Mouse (Mus musculus): ENCODE results near the gene Mctp1. TPM values are rescaled to one million over a fixed set of nuclear protein-coding genes. Genes with fewer than 3 reads are reported as not detected.

The Mctp1 gene
- polyA plus RNA-seq, 1 experiment from 2014 or later, result 3.0 TPM

- Histone ChIP-seq H3K4me3 (replicated peaks; ENCODE audit: low read length) (no peak overlapping the region), H3K4me2 (replicated peaks) (no peak overlapping the region), H3K9me3 (ENCODE audit: control insufficient read depth, low read length) (no peaks in the 10 kb centered on the region), H3K36me3 (replicated peaks; ENCODE audit: control insufficient read depth, insufficient read depth) (no peaks in the 10 kb centered on the region), H3K27me3 (ENCODE audit: control insufficient read depth, insufficient read depth, low read length) (no peaks in the 10 kb centered on the region), H3K9ac (no peak overlapping the region), H3K4me1 (replicated peaks; ENCODE audit: control insufficient read depth, insufficient read depth, low read length) (no peaks in the 10 kb centered on the region), H3K27ac (no peak overlapping the region)
- no peak for DNase-seq (ENCODE audit: low spot score)
- whole genome bisulfite sequencing, result 93% methylated on average over 1 of the region's 1 CpGs
- ATAC-seq (ENCODE audit: low FRiP score), result no peak
These were observed 26.3 kb downstream of the Mctp1 start for GRCm38 (mm10) chr13:76410665-76411064.

DNA sequence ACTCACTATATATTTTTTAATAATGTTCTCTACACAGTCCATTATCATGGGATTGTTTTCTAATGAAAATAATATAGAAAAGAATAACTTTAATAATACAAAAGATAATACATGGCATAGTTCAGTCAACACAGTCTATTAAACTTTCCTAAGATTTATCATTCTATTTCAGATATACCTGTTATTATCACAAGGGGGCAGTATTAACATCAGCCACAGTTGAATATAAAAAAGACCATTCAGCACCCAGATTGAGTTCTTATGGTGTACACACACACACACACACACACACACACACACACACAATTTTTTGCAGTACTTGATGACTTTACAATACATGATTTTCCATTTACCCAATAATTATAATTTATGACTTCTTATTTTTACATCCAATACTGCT is 31.0 kb downstream of the Mctp1 start:
- Histone ChIP-seq H3K4me1 (replicated peaks; ENCODE audit: control insufficient read depth, insufficient read depth, low read length) (no peaks in the 10 kb centered on the region), H3K9ac (no peak overlapping the region), H3K4me3 (replicated peaks; ENCODE audit: low read length) (no peak overlapping the region), H3K27me3 (ENCODE audit: control insufficient read depth, insufficient read depth, low read length) (no peaks in the 10 kb centered on the region), H3K9me3 (ENCODE audit: control insufficient read depth, low read length) (no peaks in the 10 kb centered on the region), H3K27ac (no peak overlapping the region), H3K4me2 (replicated peaks) (no peak overlapping the region), H3K36me3 (replicated peaks; ENCODE audit: control insufficient read depth, insufficient read depth) (no peaks in the 10 kb centered on the region)
- ATAC-seq (ENCODE audit: low FRiP score) (no peak), DNase-seq (ENCODE audit: low spot score) (no peak)

DNA sequence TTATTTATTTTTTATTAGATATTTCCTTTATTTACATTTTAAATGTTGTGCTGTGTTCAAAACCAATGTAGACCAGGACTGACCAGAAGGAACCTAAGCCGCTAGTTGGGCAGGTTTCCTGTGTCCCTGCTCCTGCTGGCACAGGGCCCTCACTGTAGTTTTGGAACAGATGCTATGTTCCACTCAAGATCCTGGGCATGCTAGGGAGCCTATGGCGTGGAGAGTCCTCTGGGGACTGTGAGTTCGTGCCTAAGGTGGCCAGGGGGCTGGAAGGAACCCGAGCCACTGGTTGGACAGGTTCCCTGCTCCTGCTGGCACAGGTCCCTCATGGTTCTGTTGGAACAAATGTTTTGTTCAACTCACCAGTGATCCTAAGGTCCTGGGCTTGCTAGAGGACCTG is 35.8 kb downstream of the Mctp1 start:
- 83% methylated on average over 4 of the region's 4 CpGs for WGBS
- Histone ChIP-seq H3K4me3 (replicated peaks; ENCODE audit: low read length) (no peak overlapping the region), H3K9ac (no peak overlapping the region), H3K27ac (no peak overlapping the region), H3K4me1 (replicated peaks; ENCODE audit: control insufficient read depth, insufficient read depth, low read length) (no peaks in the 10 kb centered on the region), H3K9me3 (ENCODE audit: control insufficient read depth, low read length) (no peaks in the 10 kb centered on the region), H3K4me2 (replicated peaks) (no peak overlapping the region), H3K36me3 (replicated peaks; ENCODE audit: control insufficient read depth, insufficient read depth) (no peaks in the 10 kb centered on the region), H3K27me3 (ENCODE audit: control insufficient read depth, insufficient read depth, low read length) (no peaks in the 10 kb centered on the region)
- no peak for ATAC-seq (ENCODE audit: low FRiP score)
- no peak for DNase-seq (ENCODE audit: low spot score)

DNA sequence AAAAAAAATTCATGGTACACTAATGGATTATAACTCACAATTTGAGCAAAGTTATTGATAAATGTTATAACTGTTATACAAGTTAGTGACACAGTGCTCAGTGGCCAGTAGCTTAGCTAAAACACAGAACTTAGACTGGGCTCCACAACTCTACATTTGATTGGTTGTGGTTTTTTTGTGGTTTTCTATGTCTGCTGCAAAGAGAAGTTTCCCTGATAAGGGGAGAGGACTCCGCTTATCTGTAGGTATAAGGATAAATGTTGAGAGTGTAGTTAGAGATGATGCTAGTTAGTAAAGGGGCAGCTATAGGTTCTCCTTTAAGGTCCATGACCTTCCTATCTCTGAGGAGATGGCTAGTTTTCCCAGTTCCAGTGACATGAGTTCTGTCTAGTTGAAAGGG is 36.7 kb downstream of the Mctp1 start:
- no peaks in the 10 kb centered on the region for H3K4me1 ChIP-seq (replicated peaks; ENCODE audit: control insufficient read depth, insufficient read depth, low read length)
- ATAC-seq (ENCODE audit: low FRiP score) (no peak), DNase-seq (ENCODE audit: low spot score) (no peak)
- no peaks in the 10 kb centered on the region for H3K27me3 ChIP-seq (ENCODE audit: control insufficient read depth, insufficient read depth, low read length)
- no peak overlapping the region for H3K4me2 ChIP-seq (replicated peaks)
- no peaks in the 10 kb centered on the region for H3K36me3 ChIP-seq (replicated peaks; ENCODE audit: control insufficient read depth, insufficient read depth)
- WGBS, result 93% methylated on average over 1 of the region's 1 CpGs
- H3K9ac ChIP-seq, result no peak overlapping the region
- H3K27ac ChIP-seq, result no peak overlapping the region
- no peak overlapping the region for H3K4me3 ChIP-seq (replicated peaks; ENCODE audit: low read length)
- H3K9me3 ChIP-seq (ENCODE audit: control insufficient read depth, low read length), result no peaks in the 10 kb centered on the region

DNA sequence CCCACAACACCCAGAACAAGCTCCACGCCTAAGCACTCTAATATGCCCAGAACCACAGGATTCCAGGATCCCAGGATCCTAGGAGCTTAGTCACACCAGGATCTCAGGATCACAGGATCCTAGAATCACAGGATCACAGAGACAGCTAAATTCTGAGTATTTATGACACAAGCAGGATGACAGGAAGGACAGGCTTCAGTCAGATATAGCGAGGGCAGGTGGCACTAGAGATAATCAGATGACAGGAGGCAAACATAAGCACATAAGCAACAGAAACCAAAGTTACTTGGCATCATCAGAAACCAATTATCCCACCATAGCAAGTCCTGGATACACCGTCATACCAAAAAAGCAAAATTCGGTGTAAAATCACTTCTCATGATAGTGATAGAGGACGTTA is 37.8 kb downstream of the Mctp1 start:
- 94% methylated on average over 5 of the region's 5 CpGs for WGBS

GRCm38 (mm10) chr13:76429456-76429855 is 45.1 kb downstream of the Mctp1 start:
- ATAC-seq (ENCODE audit: low FRiP score) (no peak), DNase-seq (ENCODE audit: low spot score) (no peak)
- H3K4me3 ChIP-seq (replicated peaks; ENCODE audit: low read length), result no peak overlapping the region
- 76% methylated on average over 6 of the region's 6 CpGs for WGBS
- no peaks in the 10 kb centered on the region for H3K9me3 ChIP-seq (ENCODE audit: control insufficient read depth, low read length)
- no peak overlapping the region for H3K27ac ChIP-seq
- no peaks in the 10 kb centered on the region for H3K4me1 ChIP-seq (replicated peaks; ENCODE audit: control insufficient read depth, insufficient read depth, low read length)
- no peaks in the 10 kb centered on the region for H3K36me3 ChIP-seq (replicated peaks; ENCODE audit: control insufficient read depth, insufficient read depth)
- no peak overlapping the region for H3K9ac ChIP-seq
- no peak overlapping the region for H3K4me2 ChIP-seq (replicated peaks)
- no peaks in the 10 kb centered on the region for H3K27me3 ChIP-seq (ENCODE audit: control insufficient read depth, insufficient read depth, low read length)

More for the DNA sequence above, 37.8 kb downstream of the Mctp1 start:
- Histone ChIP-seq H3K4me1 (replicated peaks; ENCODE audit: control insufficient read depth, insufficient read depth, low read length) (no peaks in the 10 kb centered on the region), H3K27ac (no peak overlapping the region), H3K36me3 (replicated peaks; ENCODE audit: control insufficient read depth, insufficient read depth) (no peaks in the 10 kb centered on the region), H3K9me3 (ENCODE audit: control insufficient read depth, low read length) (no peaks in the 10 kb centered on the region), H3K9ac (no peak overlapping the region), H3K4me3 (replicated peaks; ENCODE audit: low read length) (no peak overlapping the region), H3K4me2 (replicated peaks) (no peak overlapping the region), H3K27me3 (ENCODE audit: control insufficient read depth, insufficient read depth, low read length) (no peaks in the 10 kb centered on the region)
- DNase-seq (ENCODE audit: low spot score) (no peak), ATAC-seq (ENCODE audit: low FRiP score) (no peak)

DNA sequence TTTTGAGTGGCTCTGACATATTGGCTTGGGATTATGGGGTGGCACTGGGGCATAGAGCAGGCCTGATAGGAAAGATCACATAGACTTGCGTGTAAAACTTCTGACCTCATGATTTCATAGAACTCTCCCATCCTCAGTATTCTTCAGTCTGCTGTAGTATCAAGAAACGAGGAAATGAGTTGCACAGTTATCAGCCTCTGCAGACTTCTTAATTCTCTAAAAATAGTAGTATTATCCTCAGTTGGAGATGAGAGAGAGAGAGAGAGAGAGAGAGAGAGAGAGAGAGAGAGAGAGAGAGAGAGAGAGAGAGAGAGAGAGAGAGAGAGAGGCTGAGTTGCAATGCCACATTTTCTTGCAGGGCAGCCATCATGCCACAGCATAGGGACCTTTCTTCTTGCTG is 45.6 kb downstream of the Mctp1 start:
- Histone ChIP-seq H3K4me1 (replicated peaks; ENCODE audit: control insufficient read depth, insufficient read depth, low read length) (no peaks in the 10 kb centered on the region), H3K9me3 (ENCODE audit: control insufficient read depth, low read length) (no peaks in the 10 kb centered on the region), H3K9ac (no peak overlapping the region), H3K4me2 (replicated peaks) (no peak overlapping the region), H3K27ac (no peak overlapping the region), H3K36me3 (replicated peaks; ENCODE audit: control insufficient read depth, insufficient read depth) (no peaks in the 10 kb centered on the region), H3K4me3 (replicated peaks; ENCODE audit: low read length) (no peak overlapping the region), H3K27me3 (ENCODE audit: control insufficient read depth, insufficient read depth, low read length) (no peaks in the 10 kb centered on the region)
- no peak for DNase-seq (ENCODE audit: low spot score)
- WGBS, result 89% methylated on average over 2 of the region's 2 CpGs
- no peak for ATAC-seq (ENCODE audit: low FRiP score)

DNA sequence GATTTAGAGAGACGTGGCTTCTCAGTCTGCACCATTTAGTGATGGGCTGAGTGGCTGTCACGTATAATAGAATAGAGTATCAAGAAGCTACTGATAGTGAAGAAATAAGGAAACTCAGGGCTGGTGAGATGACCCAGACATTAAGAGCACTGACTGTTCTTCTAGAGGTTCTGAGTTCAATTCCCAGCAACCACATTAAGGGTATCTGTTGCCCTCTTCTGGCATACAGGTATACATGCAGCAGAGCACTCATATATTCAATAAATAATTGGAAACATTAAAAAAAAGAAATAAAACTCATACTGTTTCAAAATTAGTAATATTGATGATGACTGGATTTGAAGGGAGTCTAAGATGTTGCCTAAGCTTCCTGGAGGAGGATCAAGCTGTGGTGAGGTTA is 47.6 kb downstream of the Mctp1 start:
- no peak for ATAC-seq (ENCODE audit: low FRiP score)
- Histone ChIP-seq H3K9me3 (ENCODE audit: control insufficient read depth, low read length) (no peaks in the 10 kb centered on the region), H3K9ac (no peak overlapping the region), H3K27ac (no peak overlapping the region), H3K4me1 (replicated peaks; ENCODE audit: control insufficient read depth, insufficient read depth, low read length) (no peaks in the 10 kb centered on the region), H3K4me2 (replicated peaks) (no peak overlapping the region), H3K4me3 (replicated peaks; ENCODE audit: low read length) (no peak overlapping the region), H3K36me3 (replicated peaks; ENCODE audit: control insufficient read depth, insufficient read depth) (no peaks in the 10 kb centered on the region), H3K27me3 (ENCODE audit: control insufficient read depth, insufficient read depth, low read length) (no peaks in the 10 kb centered on the region)
- no peak for DNase-seq (ENCODE audit: low spot score)
- 98% methylated on average over 2 of the region's 2 CpGs for WGBS

DNA sequence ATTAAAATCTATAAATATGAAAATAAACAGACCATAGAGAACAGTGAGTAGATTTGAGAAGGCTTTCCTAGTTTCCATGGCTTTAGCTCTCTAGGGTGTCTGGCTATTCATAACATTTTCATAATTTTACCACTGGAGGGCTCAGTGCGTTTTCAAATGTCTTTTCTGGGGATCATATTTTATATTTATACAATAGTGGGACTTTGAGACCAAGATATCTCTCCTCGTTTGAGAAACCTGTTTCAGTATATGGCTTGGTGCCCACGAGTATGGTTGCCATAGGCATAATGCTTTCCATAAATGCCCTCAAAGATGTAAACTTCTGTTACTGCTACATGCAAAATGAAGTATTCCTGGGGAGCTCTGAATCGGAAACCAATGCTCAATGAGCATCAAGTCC is 49.1 kb downstream of the Mctp1 start:
- H3K9ac ChIP-seq, result no peak overlapping the region
- DNase-seq (ENCODE audit: low spot score) (no peak), ATAC-seq (ENCODE audit: low FRiP score) (no peak)
- WGBS, result 83% methylated on average over 4 of the region's 4 CpGs
- no peaks in the 10 kb centered on the region for H3K36me3 ChIP-seq (replicated peaks; ENCODE audit: control insufficient read depth, insufficient read depth)
- no peaks in the 10 kb centered on the region for H3K9me3 ChIP-seq (ENCODE audit: control insufficient read depth, low read length)
- H3K4me2 ChIP-seq (replicated peaks), result no peak overlapping the region
- H3K4me1 ChIP-seq (replicated peaks; ENCODE audit: control insufficient read depth, insufficient read depth, low read length), result no peaks in the 10 kb centered on the region
- H3K27ac ChIP-seq, result no peak overlapping the region
- no peak overlapping the region for H3K4me3 ChIP-seq (replicated peaks; ENCODE audit: low read length)
- no peaks in the 10 kb centered on the region for H3K27me3 ChIP-seq (ENCODE audit: control insufficient read depth, insufficient read depth, low read length)

- H3K4me3 ChIP-seq (replicated peaks; ENCODE audit: low read length), result no peak overlapping the region
- H3K36me3 ChIP-seq (replicated peaks; ENCODE audit: control insufficient read depth, insufficient read depth), result no peaks in the 10 kb centered on the region
- DNase-seq (ENCODE audit: low spot score) (no peak), ATAC-seq (ENCODE audit: low FRiP score) (no peak)
- no peak overlapping the region for H3K9ac ChIP-seq
- H3K9me3 ChIP-seq (ENCODE audit: control insufficient read depth, low read length), result no peaks in the 10 kb centered on the region
- no peak overlapping the region for H3K4me2 ChIP-seq (replicated peaks)
- no peak overlapping the region for H3K27ac ChIP-seq
- H3K27me3 ChIP-seq (ENCODE audit: control insufficient read depth, insufficient read depth, low read length), result no peaks in the 10 kb centered on the region
- H3K4me1 ChIP-seq (replicated peaks; ENCODE audit: control insufficient read depth, insufficient read depth, low read length), result no peaks in the 10 kb centered on the region
These were observed 52.1 kb downstream of the Mctp1 start for GRCm38 (mm10) chr13:76436426-76436825.
